Mouse (Mus musculus) ES-E14 (cell line): ENCODE data around the gene Qars. TPM values are rescaled to one million over a fixed set of nuclear protein-coding genes. Genes with fewer than 3 reads are reported as not detected.

Experiments
- DNase-seq: peaks from one replicate; pipeline ENCODE4 v3.0.0-alpha.2; 2013; ENCODE audit warnings: low read depth, low spot score
- H3K27ac ChIP-seq: 2 replicates; pipeline ENCODE4 v1.5.1; 2012; ENCODE audit warnings: low read depth, mild to moderate bottlenecking, low read length, moderate library complexity, mixed read lengths; ENCODE audit not compliant: poor library complexity, insufficient read depth, severe bottlenecking
- H3K36me3 ChIP-seq: 2 replicates; pipeline ENCODE4 v1.6.1; 2012; ENCODE audit warnings: mild to moderate bottlenecking, low read length, moderate library complexity, mixed read lengths; ENCODE audit not compliant: control insufficient read depth, poor library complexity, insufficient read depth, severe bottlenecking
- H3K4me1 ChIP-seq, 2 experiments: fragments of 150-350 bp in 1 of 2; sonication (generic) in 1 of 2; 2 replicates each; pipeline ENCODE4 v1.6.1; 2012; ENCODE audit warnings: low read length in 2 of 2, mild to moderate bottlenecking in 1 of 2, mixed read lengths in 1 of 2; ENCODE audit not compliant: control insufficient read depth in 2 of 2, insufficient read depth in 2 of 2, poor library complexity in 1 of 2
- H3K4me3 ChIP-seq, 2 experiments: fragments of 150-350 bp in 1 of 2; sonication (generic) in 1 of 2; 2 replicates each; pipeline ENCODE4 v1.5.1; 2012; ENCODE audit warnings: low read length in 2 of 2, low read depth in 1 of 2, mild to moderate bottlenecking in 1 of 2, mixed read lengths in 1 of 2; ENCODE audit not compliant: insufficient read depth in 1 of 2, poor library complexity in 1 of 2, severe bottlenecking in 1 of 2
- H3K9ac ChIP-seq: 2 replicates; pipeline ENCODE4 v1.6.1; 2012; ENCODE audit warnings: low read depth, mild to moderate bottlenecking, low read length, mixed read lengths; ENCODE audit not compliant: poor library complexity, insufficient read depth, severe bottlenecking
- H3K9me3 ChIP-seq: fragments of 150-350 bp; sonication (generic); 2 replicates; pipeline ENCODE4 v1.6.1; 2012; ENCODE audit warnings: low read depth, mild to moderate bottlenecking, low read length; ENCODE audit not compliant: control insufficient read depth, insufficient read depth
- CHD2 ChIP-seq: IDR thresholded peaks from 2 replicates; pipeline ENCODE4 v1.6.1; 2014; ENCODE audit warnings: mild to moderate bottlenecking, low read depth, low read length, inconsistent platforms
- HCFC1 ChIP-seq: IDR thresholded peaks from 2 replicates; pipeline ENCODE4 v1.6.1; 2012; ENCODE audit warnings: low read length, inconsistent platforms, borderline replicate concordance; ENCODE audit not compliant: insufficient read depth
- MAFK ChIP-seq: IDR thresholded peaks from 2 replicates; pipeline ENCODE4 v1.6.1; 2014; ENCODE audit warnings: mild to moderate bottlenecking, low read depth, low read length, inconsistent platforms; ENCODE audit not compliant: insufficient read depth
- ZC3H11A ChIP-seq: IDR thresholded peaks from 2 replicates; pipeline ENCODE4 v1.6.1; 2012; ENCODE audit warnings: low read depth, mild to moderate bottlenecking, inconsistent platforms, low read length, borderline replicate concordance
- ZNF384 ChIP-seq: IDR thresholded peaks from 2 replicates; pipeline ENCODE4 v1.6.1; 2012; ENCODE audit warnings: low read depth, low read length, inconsistent platforms
- in situ Hi-C, 2 experiments: fragments of 600-800 bp; cut with MboI; formaldehyde crosslinking; loops; one replicate each; pipeline ENCODE4 v1.15.1; 2025; ENCODE audit warnings: low sequenced_read_pairs in 2 of 2, inconsistent platforms in 1 of 2; ENCODE audit not compliant: unreplicated experiment in 2 of 2
- total RNA-seq: library from RNA; depleted of rRNA; stranded (reverse); fragments of 300-350 nt; gene quantifications from 2 replicates; pipeline ENCODE4 v1.2.3, GENCODE M21; 2012

Qars gene
- total RNA-seq, 1 experiment, result 393 TPM

DNA sequence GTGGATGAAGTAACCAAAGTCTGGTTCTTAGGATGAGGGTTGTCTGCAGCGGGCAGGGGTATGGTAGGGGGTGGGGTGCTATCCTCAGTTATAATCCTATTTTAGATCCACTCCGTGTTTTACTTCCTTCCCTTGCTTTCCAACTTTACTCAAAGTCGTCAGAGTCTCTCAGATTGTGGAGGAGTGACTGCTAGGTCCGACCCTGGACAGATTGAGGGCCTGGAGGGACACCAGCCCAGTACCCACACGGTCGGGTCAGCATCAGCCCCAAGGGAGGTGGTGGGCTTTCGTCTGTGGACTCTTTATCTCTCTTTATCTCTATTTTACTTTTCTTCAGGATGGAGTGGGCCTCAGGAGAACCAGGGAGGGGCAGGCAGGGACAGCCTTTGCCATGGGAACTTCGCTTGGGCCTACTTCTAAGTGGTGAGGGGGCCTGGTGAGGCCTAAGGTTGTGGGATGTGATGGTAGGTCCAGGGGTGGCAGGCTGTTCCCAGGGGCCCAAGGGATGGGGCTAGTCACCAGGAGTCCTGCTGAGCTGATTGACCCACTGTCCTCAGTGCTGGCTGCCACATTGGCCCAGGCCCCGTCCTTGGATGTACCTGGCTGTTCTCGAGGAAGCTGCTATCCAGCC is 27.7 kb upstream of the Qars start, which contains the start of gene Lamb2:
Gene Lamb2, plus strand, starts transcription at position 16 of the 631 bp plus-strand sequence.
- no peaks in the 10 kb centered on the region for H3K9me3 ChIP-seq
- no peak within 1 kb of the TSS; the same call in 1 of the 2 replicates for H3K27ac ChIP-seq
- in situ Hi-C loops, result no loop called here
- H3K4me1 ChIP-seq, result peaks cover 1 to 10% of the 10 kb centered on the region in 2 experiments; a peak in 2 of 4 replicates
- peak within 1 kb of the TSS; percentile 56 for H3K9ac ChIP-seq
- H3K4me3 ChIP-seq, result peak within 1 kb of the TSS; percentile 58 to 59
- TF ChIP-seq CHD2 (0 out of 2 replicates have a peak, but pooled peaks have one; percentile 36), MAFK (no peak)
- DNase-seq, result peak; percentile 85
- no peaks in the 10 kb centered on the region for H3K36me3 ChIP-seq

DNA sequence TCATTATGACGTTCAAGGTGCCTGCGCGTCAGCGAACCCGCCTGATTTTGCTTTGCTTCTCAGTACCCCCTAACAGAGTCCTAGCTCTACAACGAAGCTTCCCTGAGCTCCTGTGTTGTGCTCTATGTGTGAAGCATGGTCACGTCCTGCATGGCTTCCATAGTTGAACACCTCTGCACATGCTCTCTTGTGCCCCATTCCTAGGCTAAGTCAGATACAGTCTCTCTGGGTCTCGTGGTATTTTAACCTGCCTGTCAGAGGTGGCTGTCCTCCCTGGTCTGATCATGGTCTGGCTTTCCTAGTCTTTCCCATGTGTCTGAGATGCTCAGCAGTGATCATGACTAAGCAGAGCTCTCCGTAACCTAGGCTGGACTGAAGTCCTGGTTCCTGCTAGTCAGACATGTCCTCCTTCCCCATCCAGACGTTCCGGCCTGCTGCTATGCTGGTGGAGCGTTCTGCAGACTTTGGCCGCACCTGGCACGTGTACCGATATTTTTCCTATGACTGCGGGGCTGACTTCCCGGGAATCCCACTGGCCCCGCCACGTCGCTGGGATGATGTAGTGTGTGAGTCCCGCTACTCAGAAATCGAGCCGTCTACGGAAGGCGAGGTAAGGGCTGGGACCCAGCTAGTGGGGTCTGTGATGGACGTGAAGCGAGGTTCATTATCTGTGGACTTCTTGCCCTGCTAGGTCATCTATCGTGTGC is 26.5 kb upstream of the Qars start:
- peaks cover 1 to 10% of the 10 kb centered on the region in 2 experiments; a peak in 2 of 4 replicates for H3K4me1 ChIP-seq
- no peak overlapping the region for H3K9ac ChIP-seq
- in situ Hi-C loops, result no loop called here
- peak overlapping the region in 1 of 2 experiments; percentile 58; a peak in 2 of 4 replicates for H3K4me3 ChIP-seq
- H3K36me3 ChIP-seq, result no peaks in the 10 kb centered on the region
- no peak overlapping the region for H3K27ac ChIP-seq
- H3K9me3 ChIP-seq, result no peaks in the 10 kb centered on the region
- no peak for TF ChIP-seq ZC3H11A
- no peak for TF ChIP-seq CHD2
- no peak for DNase-seq

DNA sequence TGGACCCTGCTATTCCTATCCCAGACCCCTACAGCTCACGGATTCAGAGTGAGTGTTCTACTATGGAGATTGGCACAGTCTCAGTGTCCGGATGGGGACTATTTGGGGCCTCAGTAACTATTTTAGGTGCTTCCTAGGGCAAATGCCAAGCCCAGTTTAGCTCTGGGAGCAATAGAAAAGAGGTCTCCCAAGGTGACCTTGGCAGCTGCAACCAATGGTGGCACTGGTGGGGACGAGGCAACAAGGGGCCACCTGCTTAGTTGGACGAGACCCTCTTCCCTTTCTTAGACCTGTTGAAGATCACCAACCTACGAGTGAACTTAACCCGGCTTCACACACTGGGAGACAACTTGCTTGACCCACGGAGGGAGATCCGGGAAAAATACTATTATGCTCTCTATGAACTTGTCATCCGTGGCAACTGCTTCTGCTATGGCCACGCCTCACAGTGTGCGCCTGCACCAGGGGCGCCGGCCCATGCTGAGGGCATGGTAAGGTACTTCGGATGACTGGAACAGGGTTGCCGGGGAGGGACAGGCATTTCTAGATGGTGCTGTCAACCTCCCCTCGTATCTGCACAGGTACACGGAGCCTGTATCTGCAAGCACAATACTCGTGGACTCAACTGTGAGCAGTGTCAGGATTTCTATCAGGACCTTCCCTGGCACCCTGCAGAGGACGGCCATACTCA is 25.8 kb upstream of the Qars start:
- H3K4me1 ChIP-seq, result peaks cover 1 to 10% of the 10 kb centered on the region in 2 experiments; a peak in 2 of 4 replicates
- in situ Hi-C loops, result no loop called here
- no peak overlapping the region for H3K27ac ChIP-seq
- H3K36me3 ChIP-seq, result peaks cover 2% of the 10 kb centered on the region; the same call in 1 of the 2 replicates
- no peak overlapping the region for H3K4me3 ChIP-seq
- H3K9ac ChIP-seq, result no peak overlapping the region
- DNase-seq, result no peak
- TF ChIP-seq ZNF384 (no peak), HCFC1 (no peak), ZC3H11A (no peak), MAFK (no peak), CHD2 (no peak)
- H3K9me3 ChIP-seq, result no peaks in the 10 kb centered on the region

DNA sequence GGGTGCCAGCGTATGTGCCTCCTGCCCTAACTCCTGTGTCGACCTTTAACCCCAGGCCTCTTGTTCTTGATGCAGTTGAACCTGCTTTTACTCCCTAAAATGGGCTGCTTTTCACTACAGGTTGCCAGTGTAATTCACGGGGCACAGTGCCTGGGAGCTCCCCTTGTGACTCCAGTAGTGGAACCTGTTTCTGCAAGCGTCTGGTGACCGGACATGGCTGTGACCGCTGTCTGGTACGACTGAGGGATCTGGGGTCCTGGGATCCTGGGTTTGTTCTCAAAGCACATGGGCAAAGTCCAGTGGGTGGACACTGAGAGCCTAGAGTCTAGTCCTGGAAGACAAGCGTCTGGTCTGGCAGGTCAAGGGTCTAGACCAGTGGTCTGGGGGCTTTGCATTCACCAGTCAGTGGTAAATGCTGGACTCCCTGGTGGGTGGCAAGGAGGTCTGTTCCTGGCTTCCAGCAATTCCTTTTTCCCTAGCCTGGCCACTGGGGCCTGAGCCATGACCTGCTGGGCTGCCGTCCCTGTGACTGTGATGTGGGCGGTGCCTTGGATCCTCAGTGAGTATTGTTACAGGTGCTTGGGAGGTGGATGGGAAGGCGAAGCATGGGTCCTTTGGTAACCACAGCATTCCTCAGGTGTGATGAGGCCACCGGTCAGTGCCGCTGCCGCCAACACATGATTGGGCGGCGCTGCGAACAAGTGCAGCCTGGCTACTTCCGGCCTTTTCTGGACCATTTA is 24.3 kb upstream of the Qars start:
- H3K9me3 ChIP-seq, result no peaks in the 10 kb centered on the region
- TF ChIP-seq MAFK, result no peak
- no peak for TF ChIP-seq HCFC1
- TF ChIP-seq CHD2, result no peak
- TF ChIP-seq ZC3H11A, result no peak
- no peak for TF ChIP-seq ZNF384
- H3K36me3 ChIP-seq, result peaks cover 3% of the 10 kb centered on the region; the same call in 1 of the 2 replicates
- no peak overlapping the region for H3K4me3 ChIP-seq
- peaks cover 1 to 10% of the 10 kb centered on the region in 2 experiments; a peak in 2 of 4 replicates for H3K4me1 ChIP-seq
- in situ Hi-C loops, result no loop called here
- H3K9ac ChIP-seq, result no peak overlapping the region
- H3K27ac ChIP-seq, result no peak overlapping the region
- no peak for DNase-seq
